Mouse (Mus musculus) A20 (cell line): Measurements from ENCODE around the gene Tmed1.
"Not testable (repeated sequence)": the region's sequence is repeated elsewhere in the genome, so short reads cannot be mapped to it uniquely, and the experiment has no call there.

ENCODE experiments used
- DNase-seq: peaks from one replicate; pipeline ENCODE4 v3.0.0-alpha.2; 2011; ENCODE audit warnings: low read depth, low spot score

Gene Tmed1

GRCm38 (mm10) chr9:21509772-21510688 is at the start of gene Tmed1:
Gene Tmed1 (minus strand): TSS chr9:21510252.
- peak; percentile 93 for DNase-seq

GRCm38 (mm10) chr9:21559151-21559550 is 49.1 kb upstream of the Tmed1 start:
- no peak for DNase-seq

GRCm38 (mm10) chr9:21558366-21558765 is 48.3 kb upstream of the Tmed1 start:
- DNase-seq: no peak

- no peak for DNase-seq
Observed at GRCm38 (mm10) chr9:21557556-21557955, 47.5 kb upstream of the Tmed1 start.

GRCm38 (mm10) chr9:21556996-21557395 is 46.9 kb upstream of the Tmed1 start:
- DNase-seq: no peak

GRCm38 (mm10) chr9:21555198-21555742 is 45.2 kb upstream of the Tmed1 start:
- DNase-seq: no peak

- DNase-seq: no peak
Observed at GRCm38 (mm10) chr9:21553607-21554273, 43.7 kb upstream of the Tmed1 start.

- no peak for DNase-seq
Observed at GRCm38 (mm10) chr9:21551049-21551448, 41.0 kb upstream of the Tmed1 start.

GRCm38 (mm10) chr9:21547075-21547941 is 37.3 kb upstream of the Tmed1 start:
- peak; percentile 35 for DNase-seq

- DNase-seq: no peak
Observed at GRCm38 (mm10) chr9:21546789-21547074, 36.7 kb upstream of the Tmed1 start, which contains the start of gene Carm1. Gene Carm1 (plus strand): TSS chr9:21546894.

- peak; percentile 92 for DNase-seq
Observed at GRCm38 (mm10) chr9:21545916-21546788, 36.1 kb upstream of the Tmed1 start.

GRCm38 (mm10) chr9:21545351-21545915 is 35.4 kb upstream of the Tmed1 start:
- no peak for DNase-seq

- not testable (repeated sequence) for DNase-seq
Observed at GRCm38 (mm10) chr9:21542001-21542400, 31.9 kb upstream of the Tmed1 start.

GRCm38 (mm10) chr9:21539981-21540753 is 30.1 kb upstream of the Tmed1 start:
- peak; percentile 44 for DNase-seq

- DNase-seq: no peak
Observed at GRCm38 (mm10) chr9:21537009-21537408, 27.0 kb upstream of the Tmed1 start.

GRCm38 (mm10) chr9:21536501-21536900 is 26.4 kb upstream of the Tmed1 start:
- DNase-seq: no peak

- no peak for DNase-seq
Observed at GRCm38 (mm10) chr9:21527917-21528324, 17.9 kb upstream of the Tmed1 start.

GRCm38 (mm10) chr9:21527100-21527801 is 17.2 kb upstream of the Tmed1 start:
- DNase-seq: no peak

GRCm38 (mm10) chr9:21526634-21526944 is 16.5 kb upstream of the Tmed1 start:
- no peak for DNase-seq
